Mouse (Mus musculus) thymus, adult 2 months (tissue): ENCODE measurements around the gene Syne1. TPM values are rescaled to one million over a fixed set of nuclear protein-coding genes. Genes with fewer than 3 reads are reported as not detected.

Experiments
- DNase-seq: peaks from one replicate; pipeline ENCODE4 v3.0.0; 2021
- H3K27ac ChIP-seq: fragments of 200-500 bp; 2 replicates; pipeline ENCODE4 v1.5.1; 2012; ENCODE audit warnings: low read length, control low read depth; ENCODE audit not compliant: control insufficient read depth, insufficient read depth
- H3K27me3 ChIP-seq: fragments of 200-500 bp; 2 replicates; pipeline ENCODE4 v1.6.1; 2012; ENCODE audit warnings: mild to moderate bottlenecking, low read length, moderate library complexity, mixed read lengths; ENCODE audit not compliant: control insufficient read depth, insufficient read depth
- H3K36me3 ChIP-seq: fragments of 200-500 bp; 2 replicates; pipeline ENCODE4 v1.6.1; 2012; ENCODE audit warnings: mild to moderate bottlenecking, low read length, moderate library complexity; ENCODE audit not compliant: control insufficient read depth, insufficient read depth
- H3K4me1 ChIP-seq: fragments of 200-500 bp; replicated peaks from 2 replicates; pipeline ENCODE4 v1.6.1; 2012; ENCODE audit warnings: low read length; ENCODE audit not compliant: control insufficient read depth, insufficient read depth
- H3K4me3 ChIP-seq: fragments of 200-500 bp; 2 replicates; pipeline ENCODE4 v1.5.1; 2012; ENCODE audit warnings: mild to moderate bottlenecking, low read length, control low read depth, moderate library complexity; ENCODE audit not compliant: control insufficient read depth, insufficient read depth
- CTCF ChIP-seq: fragments of 200-500 bp; IDR thresholded peaks from 2 replicates; pipeline ENCODE4 v1.5.1; 2012; ENCODE audit warnings: mild to moderate bottlenecking, control low read depth, low read length, moderate library complexity, borderline replicate concordance; ENCODE audit not compliant: control insufficient read depth, poor library complexity, insufficient read depth; ENCODE audit errors: extremely low read depth
- POLR2A ChIP-seq: fragments of 200-500 bp; IDR thresholded peaks from 2 replicates; pipeline ENCODE4 v1.6.1; 2012; ENCODE audit warnings: mild to moderate bottlenecking, low read length, control low read depth, moderate library complexity; ENCODE audit not compliant: control insufficient read depth, poor library complexity, insufficient read depth; ENCODE audit errors: extremely low read depth
- WGBS: fragments of 180-500 bp; shearing (Covaris S2); methylation state at CpG from one replicate; pipeline ENCODE4 v1.1.7; 2018; 5-methylcytosine and 5-hydroxymethylcytosine counted together
- polyA plus RNA-seq: library from polyadenylated mRNA; depleted of rRNA; stranded (reverse); fragments of >200 nt; gene quantifications from 2 replicates; pipeline ENCODE4 v1.2.3, GENCODE M21; 2012

The Syne1 gene
- polyA plus RNA-seq, 1 experiment = 33.5 TPM

DNA sequence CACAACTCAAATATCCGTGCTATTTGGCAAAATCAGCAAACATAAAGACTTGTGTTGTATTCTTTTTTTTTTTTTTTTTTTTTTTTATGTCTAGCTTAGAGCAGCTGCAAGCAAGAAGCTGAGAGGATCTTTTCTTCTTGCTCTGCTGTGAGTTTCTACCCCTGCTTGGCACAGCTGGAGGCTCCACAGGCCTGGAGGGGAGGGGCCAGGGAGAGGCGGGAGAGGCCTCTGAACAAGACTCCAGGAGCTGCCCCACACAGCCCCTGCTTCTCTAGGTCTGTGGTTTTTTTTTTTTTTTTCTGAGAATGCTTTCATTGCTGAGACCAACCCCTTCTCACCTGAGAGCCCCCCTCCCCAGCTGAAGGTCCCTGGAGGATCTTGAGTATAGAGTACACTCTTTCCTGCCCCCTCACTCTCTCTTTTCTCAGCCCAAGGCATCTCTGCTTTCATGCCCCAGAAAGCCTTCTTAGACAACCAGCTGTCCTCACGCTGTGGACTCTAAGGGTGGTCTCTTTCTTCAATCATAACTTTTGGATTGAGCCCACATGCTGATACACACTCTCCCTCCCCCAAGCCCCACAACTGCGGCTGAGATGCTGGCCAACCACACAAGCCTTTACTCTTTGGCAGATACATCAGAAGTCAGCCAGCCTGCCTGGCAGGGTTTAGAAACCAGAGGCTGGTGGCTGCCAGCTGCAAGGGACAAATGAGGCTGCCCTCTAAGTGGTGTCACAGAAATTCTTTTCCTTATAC is 241.1 kb downstream of the Syne1 start:
- 13% methylated on average over 4 of the region's 4 CpGs for WGBS
- H3K27ac ChIP-seq = peak overlapping the region; percentile 56; the same call in 1 of the 2 replicates

DNA sequence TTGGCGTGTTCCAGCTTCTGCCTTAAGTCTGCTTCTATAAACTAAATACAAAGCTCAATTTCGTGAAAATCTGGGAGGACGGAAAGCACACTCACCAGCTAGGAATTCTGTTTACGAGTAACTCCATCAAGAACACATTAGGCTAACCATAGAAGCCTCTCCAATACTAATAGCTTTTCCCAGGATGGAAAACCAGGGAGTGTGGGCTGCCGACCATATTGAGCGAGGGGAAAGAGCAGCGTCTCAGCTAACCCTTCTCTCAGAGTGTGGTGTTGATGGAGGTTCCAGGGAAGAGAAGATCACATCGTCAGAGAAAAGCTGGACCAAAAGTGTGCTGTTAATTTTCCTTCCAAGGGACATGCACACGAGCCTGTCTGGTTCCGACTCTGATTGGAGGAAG is 241.9 kb downstream of the Syne1 start:
- peaks cover 10% of the 10 kb centered on the region for H3K4me1 ChIP-seq
- H3K27ac ChIP-seq = no peak overlapping the region
- no peaks in the 10 kb centered on the region for H3K36me3 ChIP-seq
- H3K4me3 ChIP-seq = no peak overlapping the region
- DNase-seq = no peak
- no peak for TF ChIP-seq CTCF
- no peak for TF ChIP-seq POLR2A
- no peaks in the 10 kb centered on the region for H3K27me3 ChIP-seq
- 95% methylated on average over 10 of the region's 10 CpGs for WGBS

More for the DNA sequence above, 241.1 kb downstream of the Syne1 start:
- peak; percentile 42 for DNase-seq
- Histone ChIP-seq H3K4me3 (no peak overlapping the region), H3K36me3 (no peaks in the 10 kb centered on the region), H3K4me1 (peaks cover 10% of the 10 kb centered on the region), H3K27me3 (no peaks in the 10 kb centered on the region)
- no peak for TF ChIP-seq POLR2A
- no peak for TF ChIP-seq CTCF

DNA sequence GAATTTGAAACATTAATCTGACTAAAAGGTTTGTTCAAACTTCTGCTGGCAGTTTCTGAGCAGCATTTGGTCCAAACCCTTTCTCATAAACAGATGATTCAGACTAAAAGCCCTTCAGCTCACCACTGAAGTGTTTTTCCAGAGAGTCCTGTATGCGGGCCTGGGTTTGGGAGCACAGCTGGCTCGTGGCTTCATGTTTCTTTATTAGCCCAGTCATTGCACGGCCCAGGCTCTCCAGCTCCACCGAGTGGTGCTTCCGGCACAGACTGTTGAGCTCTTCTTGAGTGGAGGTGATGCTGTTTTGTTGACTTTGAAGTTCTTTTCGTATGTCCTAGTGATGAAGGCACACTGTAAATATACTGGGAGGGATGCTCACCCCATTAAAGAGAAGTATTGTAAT is 245.7 kb downstream of the Syne1 start:
- TF ChIP-seq POLR2A = no peak
- TF ChIP-seq CTCF = no peak
- H3K36me3 ChIP-seq = no peaks in the 10 kb centered on the region
- peaks cover 7% of the 10 kb centered on the region for H3K4me1 ChIP-seq
- H3K27ac ChIP-seq = no peak overlapping the region
- no peak for DNase-seq
- H3K4me3 ChIP-seq = no peak overlapping the region
- 37% methylated on average over 6 of the region's 6 CpGs for WGBS
- no peaks in the 10 kb centered on the region for H3K27me3 ChIP-seq

DNA sequence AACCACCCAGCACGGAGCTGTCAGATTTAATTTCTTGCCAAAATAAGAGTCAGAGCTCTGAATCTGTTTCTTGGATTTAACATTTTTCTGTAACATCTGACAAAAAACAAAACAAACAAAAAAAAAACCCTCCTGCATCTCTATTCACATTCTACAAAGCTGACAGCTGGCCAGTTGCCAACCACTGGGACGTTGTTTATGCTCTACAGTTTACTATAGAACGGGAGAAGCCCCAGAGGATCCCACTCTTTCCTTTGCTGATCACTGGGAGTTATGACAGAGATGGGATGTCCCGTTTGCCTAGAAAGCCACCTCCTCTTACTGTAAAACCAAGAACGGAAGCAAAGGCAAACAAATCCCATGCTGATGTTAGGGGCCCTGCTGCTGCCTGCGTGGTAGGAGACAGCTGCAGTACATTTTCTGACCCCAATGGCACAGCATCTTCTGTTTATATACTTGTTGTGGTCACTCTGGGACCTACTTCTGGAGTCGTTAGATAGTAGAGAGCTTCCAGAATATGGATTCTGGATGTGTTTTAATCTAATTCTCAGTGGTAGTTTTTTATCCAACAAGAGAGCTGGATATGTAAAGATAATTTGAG is 255.9 kb downstream of the Syne1 start:
- Histone ChIP-seq H3K27ac (no peak overlapping the region), H3K4me3 (no peak overlapping the region), H3K27me3 (no peaks in the 10 kb centered on the region), H3K4me1 (no peaks in the 10 kb centered on the region), H3K36me3 (no peaks in the 10 kb centered on the region)
- TF ChIP-seq POLR2A (no peak), CTCF (no peak)
- no peak for DNase-seq
- 79% methylated on average over 7 of the region's 7 CpGs for WGBS

DNA sequence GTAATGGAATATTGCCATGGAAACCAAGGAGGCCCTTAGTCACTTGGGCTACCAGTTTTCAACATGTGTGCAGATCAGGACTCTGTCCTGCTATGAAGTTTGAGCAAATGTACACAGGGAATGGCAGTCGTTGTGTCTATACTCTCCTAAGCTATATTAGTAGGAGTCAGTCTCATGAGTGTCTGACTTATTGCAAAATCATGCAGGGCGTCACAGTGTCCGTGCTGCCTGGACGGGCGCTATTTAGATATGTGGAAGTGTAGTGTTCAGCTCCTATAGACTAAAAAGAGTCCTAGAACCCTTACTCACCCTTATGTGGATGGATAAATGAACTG is 261.7 kb downstream of the Syne1 start:
- Histone ChIP-seq H3K4me1 (no peaks in the 10 kb centered on the region), H3K27ac (no peak overlapping the region), H3K27me3 (no peaks in the 10 kb centered on the region), H3K36me3 (no peaks in the 10 kb centered on the region), H3K4me3 (no peak overlapping the region)
- WGBS = 96% methylated on average over 5 of the region's 5 CpGs
- TF ChIP-seq CTCF = no peak
- no peak for TF ChIP-seq POLR2A
- no peak for DNase-seq

DNA sequence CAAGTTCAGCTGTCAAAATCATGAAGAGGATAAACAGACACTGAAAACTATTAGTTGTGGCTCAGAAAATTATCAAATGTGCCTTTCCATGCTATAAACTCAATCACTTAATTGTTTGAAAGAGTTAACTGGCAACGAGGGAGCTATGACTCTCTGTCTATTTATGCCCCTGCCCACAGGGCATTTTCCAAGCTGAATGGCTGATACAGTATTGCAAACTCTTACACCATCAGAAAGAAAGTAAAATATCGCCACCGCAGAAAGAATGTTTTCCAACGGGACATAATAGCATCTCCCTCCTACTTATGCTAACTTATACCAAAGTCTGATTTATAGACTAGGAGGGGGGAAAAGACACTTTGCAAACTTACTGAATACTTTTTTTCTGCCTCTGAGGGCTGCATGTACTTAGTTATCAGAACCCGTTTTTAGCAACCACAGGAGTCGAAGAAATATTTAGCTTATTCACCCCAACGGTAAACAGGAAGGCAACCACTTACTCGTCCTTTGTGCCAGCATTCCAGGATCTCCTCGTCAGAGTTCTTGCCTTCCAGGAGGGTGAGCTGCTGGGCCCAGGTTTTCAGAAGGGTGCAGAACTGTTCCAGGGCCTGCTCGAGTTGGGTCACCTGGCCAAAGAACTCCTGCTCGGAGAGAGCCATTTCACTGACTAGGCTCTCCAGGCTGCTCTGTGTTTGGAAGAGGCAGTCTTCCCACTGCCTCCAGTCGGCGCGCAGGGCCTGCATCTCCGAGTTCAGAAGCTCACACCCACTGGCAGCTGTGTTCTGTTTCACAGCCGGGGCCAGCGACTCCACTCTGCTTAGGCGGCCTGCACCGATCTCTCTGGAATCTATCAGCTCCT is 262.3 kb downstream of the Syne1 start:
- H3K4me3 ChIP-seq = no peak overlapping the region
- H3K27ac ChIP-seq = no peak overlapping the region
- DNase-seq = no peak
- no peak for TF ChIP-seq POLR2A
- no peak for TF ChIP-seq CTCF
- no peaks in the 10 kb centered on the region for H3K27me3 ChIP-seq
- no peaks in the 10 kb centered on the region for H3K36me3 ChIP-seq
- WGBS = 88% methylated on average over 19 of the region's 19 CpGs
- H3K4me1 ChIP-seq = no peaks in the 10 kb centered on the region

DNA sequence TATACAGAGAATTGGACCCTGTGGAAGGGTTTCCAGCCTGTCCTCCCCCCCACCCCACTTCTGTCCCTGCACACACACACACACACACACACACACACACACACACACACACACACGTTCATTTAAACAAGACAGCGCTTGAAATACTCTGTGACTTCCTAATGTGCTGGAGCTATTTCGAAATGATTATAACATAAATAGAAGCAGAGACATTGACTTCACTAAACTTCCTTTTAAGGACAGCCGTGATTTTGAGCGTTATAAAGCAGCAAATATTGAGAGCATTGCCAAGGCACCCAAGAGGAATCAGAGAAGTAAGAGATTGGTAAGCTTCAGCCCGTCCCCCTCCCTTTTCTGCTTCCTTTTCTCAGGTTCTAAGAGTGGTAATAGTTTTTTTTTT is 263.0 kb downstream of the Syne1 start:
- Histone ChIP-seq H3K4me1 (no peaks in the 10 kb centered on the region), H3K36me3 (no peaks in the 10 kb centered on the region), H3K27ac (no peak overlapping the region), H3K27me3 (no peaks in the 10 kb centered on the region), H3K4me3 (no peak overlapping the region)
- TF ChIP-seq CTCF (no peak), POLR2A (no peak)
- DNase-seq = no peak
- WGBS = 23% methylated on average over 6 of the region's 6 CpGs
